Mouse (Mus musculus): ENCODE measurements around the gene Med21. TPM values are rescaled to one million over a fixed set of nuclear protein-coding genes. Genes with fewer than 3 reads are reported as not detected.

The Med21 gene
- polyA plus RNA-seq, 1 experiment from 2014 or later, result 151 TPM

DNA sequence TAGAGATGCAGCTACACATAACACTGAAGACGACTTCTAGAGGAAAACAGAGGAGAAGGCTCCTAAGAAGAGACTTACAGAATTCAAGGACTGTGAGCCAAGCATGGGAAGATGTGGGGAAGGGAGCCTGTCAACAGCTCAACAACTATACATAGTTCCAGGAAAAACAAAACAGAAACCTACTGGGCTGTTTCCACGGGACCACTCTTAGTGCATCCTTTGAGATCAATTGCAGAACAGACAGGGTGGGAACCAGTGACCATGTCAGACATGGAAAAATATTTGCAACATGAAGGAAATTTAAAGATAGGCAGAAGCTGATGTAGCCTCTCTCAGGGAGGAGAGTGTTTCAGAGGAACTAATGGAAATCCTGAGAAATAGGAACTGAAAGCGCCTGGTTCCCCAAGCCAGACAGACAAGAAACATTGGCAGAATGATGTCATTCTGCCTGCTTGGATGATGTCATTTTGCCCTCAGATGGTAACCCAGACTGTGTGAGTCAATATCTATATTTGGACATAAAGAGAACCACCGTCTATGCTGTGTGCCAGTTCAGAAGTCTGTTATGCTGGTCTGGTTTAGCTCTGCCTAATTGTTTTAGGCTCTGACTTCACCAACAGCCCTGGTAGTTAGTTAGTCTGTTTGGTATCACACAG is 32.7 kb downstream of the Med21 start:
- 67% methylated on average over 4 of the region's 4 CpGs for WGBS
- H3K4me1 ChIP-seq (ENCODE audit: insufficient read depth, low read length), result no peaks in the 10 kb centered on the region
- no peak overlapping the region for H3K9ac ChIP-seq (replicated peaks; ENCODE audit: low read length)
- H3K4me2 ChIP-seq (replicated peaks; ENCODE audit: low read depth, low read length), result no peak overlapping the region
- H3K4me3 ChIP-seq (ENCODE audit: low read length), result no peak overlapping the region
- ATAC-seq (ENCODE audit: low FRiP score, low TSS enrichment), result no peak
- peaks cover 10% of the 10 kb centered on the region for H3K9me3 ChIP-seq (ENCODE audit: low read length)
- H3K27ac ChIP-seq (ENCODE audit: low read length), result no peak overlapping the region
- no peaks in the 10 kb centered on the region for H3K27me3 ChIP-seq (ENCODE audit: insufficient read depth, low read length)
- no peaks in the 10 kb centered on the region for H3K36me3 ChIP-seq (ENCODE audit: insufficient read depth, low read length)

DNA sequence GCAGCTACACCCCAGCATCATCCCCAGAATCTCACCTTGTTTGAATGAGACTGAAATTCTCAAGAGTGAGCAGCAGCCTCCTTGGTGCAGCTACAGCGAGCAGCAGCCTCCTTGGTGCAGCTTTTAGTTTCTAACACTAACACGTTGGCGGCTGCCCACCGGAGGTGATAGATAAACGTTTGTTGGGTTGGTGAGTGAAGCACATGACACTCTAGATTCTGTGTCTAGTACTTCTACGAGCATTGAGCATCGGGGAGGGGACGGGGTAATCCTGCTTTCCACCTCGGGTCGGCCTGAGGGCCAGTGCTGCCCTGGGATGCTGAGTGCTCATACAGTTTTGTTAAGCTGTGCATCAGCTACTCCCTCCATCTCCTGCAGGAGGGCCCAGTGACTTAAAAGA is 34.6 kb downstream of the Med21 start:
- peaks cover 3% of the 10 kb centered on the region; the same call in 1 of the 2 replicates for H3K9me3 ChIP-seq (ENCODE audit: low read length)
- H3K9ac ChIP-seq (replicated peaks; ENCODE audit: low read length), result no peak overlapping the region
- no peak for ATAC-seq (ENCODE audit: low FRiP score, low TSS enrichment)
- 74% methylated on average over 10 of the region's 10 CpGs for WGBS
- H3K4me1 ChIP-seq (ENCODE audit: insufficient read depth, low read length), result no peaks in the 10 kb centered on the region
- no peaks in the 10 kb centered on the region for H3K27me3 ChIP-seq (ENCODE audit: insufficient read depth, low read length)
- no peak overlapping the region for H3K4me3 ChIP-seq (ENCODE audit: low read length)
- H3K36me3 ChIP-seq (ENCODE audit: insufficient read depth, low read length), result no peaks in the 10 kb centered on the region
- H3K27ac ChIP-seq (ENCODE audit: low read length), result no peak overlapping the region
- H3K4me2 ChIP-seq (replicated peaks; ENCODE audit: low read depth, low read length), result no peak overlapping the region

DNA sequence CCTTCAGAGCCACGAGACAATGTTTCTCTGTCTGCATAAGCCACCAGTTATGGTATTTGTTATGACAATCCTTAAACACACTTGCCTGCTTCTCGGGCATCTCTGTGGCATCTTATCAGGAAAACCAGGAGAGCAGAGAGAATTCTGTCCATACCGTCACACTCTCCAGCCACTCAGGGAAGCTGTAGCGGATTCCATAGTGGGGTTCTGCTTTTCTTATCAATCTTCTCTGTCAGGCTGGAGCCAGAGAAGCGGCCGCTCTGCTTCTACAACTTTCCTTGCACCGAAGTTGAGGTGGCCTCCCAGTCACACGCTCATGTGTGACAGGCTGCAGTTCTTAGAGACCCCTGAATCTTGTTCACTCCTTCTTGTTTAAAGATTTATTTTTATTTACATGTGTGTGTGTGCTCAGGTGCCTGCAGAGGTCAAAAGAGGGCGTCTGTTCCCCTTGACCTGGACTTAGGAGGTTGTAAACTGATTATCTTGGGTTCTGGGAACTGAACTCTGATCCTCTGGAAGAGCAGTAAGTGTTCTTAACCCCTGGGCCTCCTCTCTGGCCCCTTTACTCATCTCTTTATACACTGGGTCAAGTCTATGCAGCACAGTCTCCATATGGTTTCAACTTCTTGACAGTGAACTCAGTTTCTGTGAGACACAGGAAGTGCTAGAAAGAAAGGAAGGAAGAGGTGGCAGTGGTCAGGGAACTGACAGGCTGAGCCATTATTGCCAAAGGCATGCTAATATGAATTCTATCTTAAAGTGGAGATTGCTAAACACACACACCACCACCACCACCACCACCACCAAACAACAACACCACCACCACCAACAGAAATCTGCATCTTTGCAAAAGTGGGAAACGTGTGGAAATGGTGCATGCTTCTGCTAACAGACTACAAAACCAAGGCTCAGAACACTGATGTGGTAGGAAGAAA is 36.1 kb downstream of the Med21 start:
- H3K27ac ChIP-seq (ENCODE audit: low read length), result no peak overlapping the region
- no peaks in the 10 kb centered on the region for H3K27me3 ChIP-seq (ENCODE audit: insufficient read depth, low read length)
- no peak overlapping the region for H3K9ac ChIP-seq (replicated peaks; ENCODE audit: low read length)
- 68% methylated on average over 10 of the region's 10 CpGs for WGBS
- no peak for ATAC-seq (ENCODE audit: low FRiP score, low TSS enrichment)
- H3K4me3 ChIP-seq (ENCODE audit: low read length), result no peak overlapping the region
- H3K4me1 ChIP-seq (ENCODE audit: insufficient read depth, low read length), result no peaks in the 10 kb centered on the region
- peaks cover 3% of the 10 kb centered on the region; the same call in 1 of the 2 replicates for H3K9me3 ChIP-seq (ENCODE audit: low read length)
- no peak overlapping the region for H3K4me2 ChIP-seq (replicated peaks; ENCODE audit: low read depth, low read length)
- no peaks in the 10 kb centered on the region for H3K36me3 ChIP-seq (ENCODE audit: insufficient read depth, low read length)

DNA sequence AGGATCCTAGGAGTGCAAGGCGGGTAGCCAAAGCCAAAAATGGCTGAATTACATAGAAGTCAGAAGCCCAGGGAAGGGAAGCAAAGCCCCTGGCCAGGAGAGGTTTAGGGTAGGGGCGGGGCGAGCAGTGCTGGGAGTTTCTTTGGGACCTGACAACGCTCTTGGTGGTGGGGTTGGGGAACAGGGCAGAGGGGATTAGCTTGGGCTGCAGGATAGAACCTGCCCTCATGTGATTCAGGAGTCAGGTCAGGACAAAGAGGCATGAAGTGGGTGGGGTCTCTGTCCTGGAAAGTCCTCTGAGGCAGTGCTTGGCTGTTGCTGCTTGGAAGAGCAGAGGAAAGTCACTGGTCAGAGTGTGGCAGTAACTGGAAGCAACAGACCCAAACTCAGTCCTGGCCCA is 41.5 kb downstream of the Med21 start:
- H3K4me2 ChIP-seq (replicated peaks; ENCODE audit: low read depth, low read length), result no peak overlapping the region
- peaks cover 4% of the 10 kb centered on the region for H3K9me3 ChIP-seq (ENCODE audit: low read length)
- no peak overlapping the region for H3K27ac ChIP-seq (ENCODE audit: low read length)
- no peaks in the 10 kb centered on the region for H3K27me3 ChIP-seq (ENCODE audit: insufficient read depth, low read length)
- no peak for ATAC-seq (ENCODE audit: low FRiP score, low TSS enrichment)
- no peaks in the 10 kb centered on the region for H3K36me3 ChIP-seq (ENCODE audit: insufficient read depth, low read length)
- no peak overlapping the region for H3K9ac ChIP-seq (replicated peaks; ENCODE audit: low read length)
- no peaks in the 10 kb centered on the region for H3K4me1 ChIP-seq (ENCODE audit: insufficient read depth, low read length)
- H3K4me3 ChIP-seq (ENCODE audit: low read length), result no peak overlapping the region
- WGBS, result 73% methylated on average over 4 of the region's 4 CpGs

DNA sequence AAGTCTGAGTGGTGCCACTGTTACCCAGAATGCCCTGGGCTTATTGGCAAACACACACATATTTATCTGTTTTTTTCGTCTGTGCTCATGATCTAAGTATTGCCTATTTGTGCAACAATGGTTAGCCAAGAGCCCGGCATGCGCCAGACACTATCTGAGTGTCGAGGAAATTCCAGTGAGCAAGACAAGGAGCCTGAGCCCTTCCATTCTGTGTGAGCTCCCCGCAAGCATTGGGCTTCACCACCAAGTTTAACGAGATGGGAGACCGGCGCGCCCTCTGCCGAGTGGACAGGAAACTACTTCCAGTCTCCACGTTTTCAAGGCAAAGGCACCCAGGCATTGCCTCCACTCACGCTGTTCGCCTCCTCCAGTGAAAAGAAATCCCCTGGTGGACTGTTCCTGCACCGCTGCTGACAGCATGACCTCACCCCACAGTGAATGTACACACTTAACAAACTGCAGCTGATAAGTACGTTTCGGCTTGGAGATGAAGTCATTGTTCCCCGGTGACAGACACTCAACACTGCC is 43.5 kb downstream of the Med21 start:
- Histone ChIP-seq H3K9ac (replicated peaks; ENCODE audit: low read length) (no peak overlapping the region), H3K27ac (ENCODE audit: low read length) (no peak overlapping the region), H3K4me3 (ENCODE audit: low read length) (no peak overlapping the region), H3K4me1 (ENCODE audit: insufficient read depth, low read length) (no peaks in the 10 kb centered on the region), H3K4me2 (replicated peaks; ENCODE audit: low read depth, low read length) (no peak overlapping the region), H3K27me3 (ENCODE audit: insufficient read depth, low read length) (no peaks in the 10 kb centered on the region), H3K9me3 (ENCODE audit: low read length) (peaks cover 4% of the 10 kb centered on the region; the same call in 1 of the 2 replicates), H3K36me3 (ENCODE audit: insufficient read depth, low read length) (no peaks in the 10 kb centered on the region)
- no peak for ATAC-seq (ENCODE audit: low FRiP score, low TSS enrichment)
- WGBS, result 81% methylated on average over 17 of the region's 17 CpGs

DNA sequence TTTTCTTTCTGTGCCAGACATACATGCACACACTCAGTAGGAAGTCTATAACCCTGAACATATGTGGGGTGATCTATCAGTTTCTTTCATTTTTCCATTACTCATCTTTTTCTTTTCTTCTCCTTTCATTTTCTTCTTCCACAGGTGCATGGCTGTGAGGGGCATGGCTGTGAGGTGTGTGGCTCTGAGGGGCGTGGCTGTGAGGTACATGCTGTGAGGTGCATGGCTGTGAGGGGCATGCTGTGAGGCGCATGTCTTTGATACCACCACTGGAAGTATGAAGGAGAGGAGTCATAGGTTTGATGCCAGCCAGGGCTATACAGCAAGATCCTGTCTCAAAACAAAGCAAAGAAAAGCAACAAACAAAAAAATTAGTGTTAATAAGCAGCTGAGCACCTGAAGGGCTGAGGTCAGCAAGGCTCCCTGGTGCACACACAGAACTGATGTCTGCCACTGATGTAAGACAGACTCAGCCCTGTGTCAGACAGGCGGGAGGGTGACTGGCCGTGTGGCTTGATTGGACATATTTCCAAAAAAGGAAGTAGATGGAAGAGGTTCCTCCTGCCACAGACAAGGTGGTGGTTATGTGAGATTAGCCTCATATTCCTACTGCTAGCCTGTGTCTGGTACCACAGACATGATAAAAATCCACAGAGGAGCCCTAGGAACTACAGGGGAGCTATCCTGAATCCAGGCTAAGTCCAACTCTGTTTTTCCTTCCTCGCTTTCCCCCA is 44.3 kb downstream of the Med21 start:
- 75% methylated on average over 5 of the region's 5 CpGs for WGBS
- H3K9ac ChIP-seq (replicated peaks; ENCODE audit: low read length), result no peak overlapping the region
- H3K4me3 ChIP-seq (ENCODE audit: low read length), result no peak overlapping the region
- H3K9me3 ChIP-seq (ENCODE audit: low read length), result peaks cover 4% of the 10 kb centered on the region; the same call in 1 of the 2 replicates
- no peaks in the 10 kb centered on the region for H3K27me3 ChIP-seq (ENCODE audit: insufficient read depth, low read length)
- H3K4me1 ChIP-seq (ENCODE audit: insufficient read depth, low read length), result no peaks in the 10 kb centered on the region
- no peak overlapping the region for H3K4me2 ChIP-seq (replicated peaks; ENCODE audit: low read depth, low read length)
- H3K27ac ChIP-seq (ENCODE audit: low read length), result no peak overlapping the region
- no peak for ATAC-seq (ENCODE audit: low FRiP score, low TSS enrichment)
- H3K36me3 ChIP-seq (ENCODE audit: insufficient read depth, low read length), result no peaks in the 10 kb centered on the region

DNA sequence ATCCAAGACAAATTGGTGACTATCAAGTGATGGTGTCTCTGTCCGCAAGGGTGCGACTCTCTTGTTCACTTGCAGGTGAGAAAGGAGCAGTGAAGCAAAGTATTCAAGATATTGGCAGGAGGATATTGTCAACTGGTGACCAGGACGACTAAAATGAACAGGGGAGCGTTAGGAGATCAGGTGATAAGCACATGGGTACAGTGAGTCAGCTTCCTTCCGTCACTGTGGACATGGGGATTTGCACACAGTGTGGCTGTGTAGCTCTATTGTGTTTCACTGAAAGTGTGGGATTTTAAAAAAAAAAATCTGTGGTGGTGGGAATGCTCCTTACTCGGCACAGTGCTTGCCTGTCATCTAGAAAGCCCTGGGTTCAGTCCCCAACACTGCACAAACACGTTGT is 45.7 kb downstream of the Med21 start:
- no peak overlapping the region for H3K4me3 ChIP-seq (ENCODE audit: low read length)
- H3K27ac ChIP-seq (ENCODE audit: low read length), result no peak overlapping the region
- no peak overlapping the region for H3K4me2 ChIP-seq (replicated peaks; ENCODE audit: low read depth, low read length)
- H3K4me1 ChIP-seq (ENCODE audit: insufficient read depth, low read length), result no peaks in the 10 kb centered on the region
- no peak for ATAC-seq (ENCODE audit: low FRiP score, low TSS enrichment)
- peaks cover 4% of the 10 kb centered on the region; the same call in 1 of the 2 replicates for H3K9me3 ChIP-seq (ENCODE audit: low read length)
- 87% methylated on average over 7 of the region's 7 CpGs for WGBS
- H3K36me3 ChIP-seq (ENCODE audit: insufficient read depth, low read length), result no peaks in the 10 kb centered on the region
- H3K27me3 ChIP-seq (ENCODE audit: insufficient read depth, low read length), result no peaks in the 10 kb centered on the region
- no peak overlapping the region for H3K9ac ChIP-seq (replicated peaks; ENCODE audit: low read length)

DNA sequence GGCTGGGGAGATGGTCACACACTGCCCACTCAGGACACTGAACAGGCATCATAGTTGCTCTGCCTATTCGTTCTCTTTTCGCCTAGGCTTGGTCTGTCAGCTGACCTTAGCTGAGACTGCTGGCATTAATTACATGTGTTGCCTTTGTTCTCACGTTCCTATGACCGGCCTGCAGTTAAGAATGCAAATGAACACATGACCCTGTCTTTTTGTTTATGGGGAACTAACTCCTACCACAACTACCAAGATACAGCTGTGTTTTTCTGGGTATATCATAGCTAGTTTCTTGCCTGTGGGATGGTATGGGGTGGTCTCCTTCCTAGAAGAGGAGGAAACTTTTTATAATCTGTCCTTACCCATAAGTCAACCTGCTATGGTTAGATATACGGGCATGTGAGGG is 46.5 kb downstream of the Med21 start:
- Histone ChIP-seq H3K4me2 (replicated peaks; ENCODE audit: low read depth, low read length) (no peak overlapping the region), H3K27ac (ENCODE audit: low read length) (no peak overlapping the region), H3K4me3 (ENCODE audit: low read length) (no peak overlapping the region), H3K27me3 (ENCODE audit: insufficient read depth, low read length) (no peaks in the 10 kb centered on the region), H3K9ac (replicated peaks; ENCODE audit: low read length) (no peak overlapping the region), H3K9me3 (ENCODE audit: low read length) (peaks cover 4% of the 10 kb centered on the region; the same call in 1 of the 2 replicates), H3K36me3 (ENCODE audit: insufficient read depth, low read length) (no peaks in the 10 kb centered on the region), H3K4me1 (ENCODE audit: insufficient read depth, low read length) (no peaks in the 10 kb centered on the region)
- no peak for ATAC-seq (ENCODE audit: low FRiP score, low TSS enrichment)
- WGBS, result 87% methylated on average over 5 of the region's 5 CpGs

DNA sequence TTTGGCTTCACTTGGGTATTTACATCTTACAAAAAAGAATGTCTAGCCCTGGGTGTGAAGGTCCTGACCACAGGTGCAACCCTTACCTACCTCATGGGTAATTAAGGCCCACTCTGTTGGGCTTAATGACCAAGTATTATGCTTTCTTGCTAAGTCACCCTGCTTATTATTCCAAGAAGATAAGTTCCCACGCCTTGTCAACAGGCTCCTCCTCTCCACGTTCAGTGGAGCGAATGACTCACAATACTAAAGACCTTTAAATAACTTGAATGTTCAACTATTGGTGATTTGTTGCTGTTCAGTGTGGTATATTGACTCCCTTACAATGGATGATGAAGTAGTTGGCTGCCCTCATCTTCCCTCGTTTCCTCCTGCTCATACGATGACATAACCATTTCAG is 55.4 kb downstream of the Med21 start:
- no peaks in the 10 kb centered on the region for H3K36me3 ChIP-seq (ENCODE audit: insufficient read depth, low read length)
- H3K9ac ChIP-seq (replicated peaks; ENCODE audit: low read length), result no peak overlapping the region
- no peaks in the 10 kb centered on the region for H3K27me3 ChIP-seq (ENCODE audit: insufficient read depth, low read length)
- H3K9me3 ChIP-seq (ENCODE audit: low read length), result 0 out of 2 replicates have a peak, but pooled peaks cover 5% of the 10 kb centered on the region
- H3K4me1 ChIP-seq (ENCODE audit: insufficient read depth, low read length), result no peaks in the 10 kb centered on the region
- H3K27ac ChIP-seq (ENCODE audit: low read length), result no peak overlapping the region
- no peak overlapping the region for H3K4me3 ChIP-seq (ENCODE audit: low read length)
- ATAC-seq (ENCODE audit: low FRiP score, low TSS enrichment), result no peak
- 65% methylated on average over 5 of the region's 5 CpGs for WGBS
- H3K4me2 ChIP-seq (replicated peaks; ENCODE audit: low read depth, low read length), result no peak overlapping the region

Data from kidney, embryonic 16.5 days (tissue).